Mouse (Mus musculus) macrophage (primary cell): ENCODE results near the gene Pm20d2. TPM values are rescaled to one million over a fixed set of nuclear protein-coding genes. Genes with fewer than 3 reads are reported as not detected.

ENCODE experiments used
- H3K27ac ChIP-seq: fragments of 350-480 bp; formaldehyde crosslinking; 2 replicates; pipeline ENCODE4 v1.9.0; 2021
- H3K36me3 ChIP-seq: fragments of 350-480 bp; formaldehyde crosslinking; 2 replicates; pipeline ENCODE4 v1.9.0; 2021; ENCODE audit errors: inconsistent target
- H3K4me3 ChIP-seq: fragments of 350-480 bp; formaldehyde crosslinking; 2 replicates; pipeline ENCODE4 v1.9.0; 2021; ENCODE audit errors: inconsistent target
- H3K79me2 ChIP-seq: fragments of 350-480 bp; formaldehyde crosslinking; 2 replicates; pipeline ENCODE4 v1.9.0; 2021; ENCODE audit errors: inconsistent target
- WGBS: methylation state at CpG from one replicate; pipeline ENCODE4 v1.1.7; 2026; ENCODE audit warnings: inconsistent platforms; ENCODE audit not compliant: missing documents; 5-methylcytosine and 5-hydroxymethylcytosine counted together
- polyA plus RNA-seq: library from polyadenylated mRNA; stranded (reverse); fragments of 250-400 nt; gene quantifications from 3 replicates; pipeline ENCODE4 v1.2.4, GENCODE M21; 2018; ENCODE audit warnings: inconsistent platforms
- total RNA-seq, 78 experiments: library from RNA; depleted of rRNA; stranded (reverse); fragments of 250-400 nt; gene quantifications; 1 replicate in 9 of 78; 2 replicates in 24 of 78; 3 replicates in 43 of 78; 4 replicates in 2 of 78; pipeline ENCODE4 v1.2.4; 2018; ENCODE audit warnings: inconsistent platforms in 56 of 78

Pm20d2 gene
- not detected for total RNA-seq (2018; cell fraction: chromatin; rRNA removed)
- total RNA-seq (2018; cell fraction: cytosol; rRNA removed), result under 1 TPM in 2 of 26 experiments, not detected in 24; 0.17 to 0.19 TPM
- not detected for total RNA-seq (2018; cell fraction: nucleus; rRNA removed)
- not detected in 3 replicates for polyA plus RNA-seq

DNA sequence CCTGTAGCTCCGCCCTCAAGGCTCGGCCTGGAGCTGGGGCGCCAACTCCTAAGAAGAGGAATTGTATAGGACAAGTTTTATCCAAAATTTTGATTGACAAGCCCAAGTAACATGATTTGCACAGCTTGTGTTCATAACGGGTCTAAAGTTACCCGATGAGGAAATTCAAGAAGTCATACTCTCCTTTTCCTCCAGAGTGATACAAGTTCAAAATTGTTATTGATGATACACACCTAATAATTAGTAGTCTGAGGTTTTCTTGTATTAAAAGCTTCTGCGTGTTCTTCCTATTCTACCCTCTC lies at the start of gene Pm20d2:
TSS of gene Pm20d2 (minus strand) at position 3 of the 302 bp plus-strand sequence.
- H3K79me2 ChIP-seq, result no peaks in the 10 kb centered on the region
- H3K4me3 ChIP-seq, result no peak within 1 kb of the TSS
- no peaks in the 10 kb centered on the region for H3K36me3 ChIP-seq
- 2% methylated on average over 5 of the region's 6 CpGs for WGBS
- no peak within 1 kb of the TSS for H3K27ac ChIP-seq

DNA sequence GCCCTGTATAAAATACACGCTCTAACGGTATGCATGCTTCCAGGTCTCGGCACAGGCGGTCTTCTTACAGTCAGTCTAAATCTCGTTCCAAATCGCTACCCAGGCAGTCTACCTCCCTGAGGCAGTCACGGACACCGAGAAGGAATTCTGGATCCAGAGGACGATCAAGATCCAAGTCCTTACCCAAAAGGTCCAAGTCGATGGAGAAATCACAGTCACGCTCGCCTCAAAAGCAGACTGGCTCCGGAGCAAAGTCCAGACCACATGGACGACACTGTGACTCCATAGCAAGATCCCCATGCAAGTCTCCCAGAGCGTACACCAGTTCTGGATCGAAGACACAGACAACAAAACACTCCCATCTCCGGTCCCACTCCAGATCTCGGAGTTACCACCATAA lies 41.3 kb upstream of the Pm20d2 start:
- Histone ChIP-seq H3K4me3 (no peak overlapping the region), H3K36me3 (no peaks in the 10 kb centered on the region), H3K27ac (no peak overlapping the region), H3K79me2 (no peaks in the 10 kb centered on the region)
- 96% methylated on average over 17 of the region's 18 CpGs for WGBS

DNA sequence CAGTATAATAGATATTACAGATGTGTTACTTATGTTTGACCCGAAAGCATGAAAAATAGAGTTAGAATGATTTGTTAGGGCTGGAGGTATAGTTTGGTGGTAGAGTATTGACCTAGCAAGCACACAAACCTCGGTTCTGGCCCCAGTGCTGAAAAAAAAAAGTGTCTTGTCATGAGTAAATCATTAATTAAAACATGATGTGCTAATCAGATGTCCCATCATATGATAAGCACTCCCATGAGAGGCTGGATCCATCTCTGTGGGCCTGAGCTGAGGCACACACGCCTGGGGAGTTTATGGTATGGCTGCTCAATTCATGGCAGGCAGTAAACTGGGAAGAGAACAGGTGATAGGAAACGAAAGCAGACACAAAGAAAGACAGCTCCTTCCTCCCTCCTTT lies 40.1 kb upstream of the Pm20d2 start:
- Histone ChIP-seq H3K27ac (no peak overlapping the region), H3K4me3 (no peak overlapping the region), H3K79me2 (no peaks in the 10 kb centered on the region), H3K36me3 (no peaks in the 10 kb centered on the region)
- 86% methylated on average over 3 of the region's 4 CpGs for WGBS

DNA sequence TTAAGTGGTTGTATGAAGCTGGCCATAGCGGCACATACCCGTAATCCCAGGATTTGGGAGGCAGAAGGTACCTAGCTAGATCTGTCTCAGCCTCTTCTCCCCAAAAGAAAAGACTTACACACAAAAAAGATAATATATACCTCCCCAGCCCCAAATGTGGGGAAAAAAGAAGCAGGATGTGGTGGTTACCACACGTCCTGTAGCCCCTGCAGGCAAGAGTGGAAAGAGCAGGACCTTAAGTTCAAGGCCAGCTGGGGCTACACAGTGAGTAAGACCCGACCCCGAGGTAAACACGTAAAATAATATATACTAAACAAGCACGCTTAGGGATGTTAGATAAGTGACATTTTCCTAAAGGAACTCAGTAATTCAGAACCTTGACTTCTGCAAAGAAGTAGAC lies 37.6 kb upstream of the Pm20d2 start:
- 76% methylated on average over 7 of the region's 7 CpGs for WGBS
- H3K79me2 ChIP-seq, result no peaks in the 10 kb centered on the region
- H3K36me3 ChIP-seq, result no peaks in the 10 kb centered on the region
- no peak overlapping the region for H3K27ac ChIP-seq
- H3K4me3 ChIP-seq, result no peak overlapping the region

DNA sequence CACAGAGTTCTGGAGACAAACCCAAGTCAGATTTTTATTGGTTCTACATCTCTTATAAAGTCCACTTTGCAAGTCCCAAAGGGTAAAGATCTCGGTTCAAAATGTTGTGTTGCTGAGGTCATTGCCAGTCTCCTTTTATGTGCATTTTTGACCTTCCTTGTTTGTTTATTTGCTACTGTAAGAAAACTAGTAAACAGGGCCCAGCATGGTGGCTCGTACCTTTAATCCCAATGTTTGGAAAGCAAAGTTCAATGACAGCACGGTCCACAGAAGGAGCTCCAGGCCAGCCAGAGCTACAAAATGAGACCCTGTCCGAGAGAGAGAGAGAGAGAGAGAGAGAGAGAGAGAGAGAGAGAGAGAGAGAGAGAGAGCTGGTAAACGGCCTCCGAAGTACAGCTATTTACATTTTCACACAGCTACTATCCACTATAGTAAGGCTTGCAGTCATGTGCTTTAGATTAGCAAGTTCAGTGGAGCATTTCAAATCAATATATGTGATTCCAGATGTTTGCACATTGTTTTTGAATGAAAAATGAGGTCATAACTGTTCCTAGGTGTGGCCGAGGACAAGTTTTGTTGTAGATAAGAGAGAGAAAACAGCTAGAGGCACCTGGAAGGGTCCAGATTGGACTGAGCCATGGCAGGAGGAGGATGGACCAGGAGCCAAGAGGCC lies 34.6 kb upstream of the Pm20d2 start:
- H3K27ac ChIP-seq, result no peak overlapping the region
- no peaks in the 10 kb centered on the region for H3K36me3 ChIP-seq
- H3K79me2 ChIP-seq, result no peaks in the 10 kb centered on the region
- no peak overlapping the region for H3K4me3 ChIP-seq
- WGBS, result 96% methylated on average over 7 of the region's 7 CpGs

DNA sequence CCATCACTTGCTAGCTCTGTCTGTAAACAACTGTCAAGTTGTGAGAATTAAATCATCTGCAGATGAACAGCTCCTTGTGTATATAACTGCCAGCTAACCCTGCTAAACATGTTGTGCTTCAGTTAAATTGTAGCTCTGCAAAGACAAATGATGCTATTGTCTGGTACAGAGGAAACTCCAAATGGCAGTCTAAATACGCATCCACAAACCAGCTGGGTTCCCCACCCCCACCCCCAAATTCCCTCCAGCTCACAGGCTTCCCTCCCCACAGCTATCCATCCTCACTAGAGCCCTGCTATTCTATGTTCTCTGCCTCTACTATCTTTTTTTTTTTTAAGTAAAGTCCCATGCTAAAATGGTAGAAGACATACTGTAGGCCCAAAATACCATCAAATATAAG lies 32.3 kb upstream of the Pm20d2 start:
- no peaks in the 10 kb centered on the region for H3K79me2 ChIP-seq
- H3K4me3 ChIP-seq, result no peak overlapping the region
- H3K27ac ChIP-seq, result no peak overlapping the region
- no peaks in the 10 kb centered on the region for H3K36me3 ChIP-seq
- 80% methylated on average over 1 of the region's 1 CpGs for WGBS

DNA sequence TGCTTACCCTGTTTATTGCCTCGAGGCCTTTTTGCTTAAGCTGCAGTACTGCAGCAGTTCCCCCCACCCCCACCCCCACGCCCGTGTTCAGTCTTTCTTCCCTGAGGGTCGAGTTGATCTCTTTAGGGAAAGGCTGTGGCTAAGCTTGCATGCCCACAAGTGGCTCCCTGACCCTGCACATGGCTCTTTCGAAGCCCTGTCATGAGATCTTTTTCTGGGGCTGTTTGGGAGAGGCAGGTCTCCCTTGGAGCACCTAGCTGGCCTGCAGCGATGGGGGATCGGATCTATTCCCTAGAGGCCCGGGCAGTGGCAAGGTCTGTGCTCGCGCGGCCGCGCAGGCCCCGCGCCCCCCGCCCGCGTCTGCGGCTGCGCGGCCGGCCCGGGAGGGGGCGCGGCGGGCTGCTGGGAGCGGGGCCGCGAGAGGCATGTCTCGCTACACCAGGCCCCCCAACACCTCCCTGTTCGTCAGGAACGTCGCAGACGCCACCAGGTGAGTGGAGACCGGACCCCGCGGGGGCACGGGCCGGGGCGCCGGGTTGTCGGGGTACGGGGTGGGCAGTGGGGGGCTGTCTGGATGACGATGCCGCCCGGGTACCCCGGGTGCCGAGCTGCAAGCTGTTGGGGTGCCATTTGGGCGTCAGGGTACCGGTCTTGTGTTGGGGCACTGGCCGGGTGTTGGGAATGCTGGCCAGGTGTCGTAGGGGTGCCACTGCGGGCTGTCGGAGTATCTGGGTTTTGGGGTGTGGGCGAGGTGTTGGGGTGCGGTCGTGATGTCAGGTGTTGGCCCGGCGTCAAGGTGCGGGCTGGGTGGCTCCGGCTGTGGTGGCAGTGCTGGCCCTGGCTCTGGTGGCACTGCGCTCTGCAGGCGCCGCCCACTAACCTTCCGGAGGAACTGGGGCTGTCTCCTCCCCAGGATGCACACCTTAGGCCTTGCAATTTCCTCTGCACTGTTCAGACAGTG lies 19.6 kb upstream of the Pm20d2 start, which contains the start of gene Srsf12:
TSS of gene Srsf12 (plus strand) at position 111 of the 961 bp plus-strand sequence.
- H3K27ac ChIP-seq, result no peak within 1 kb of the TSS
- no peak within 1 kb of the TSS for H3K4me3 ChIP-seq
- no peaks in the 10 kb centered on the region for H3K79me2 ChIP-seq
- no peaks in the 10 kb centered on the region for H3K36me3 ChIP-seq
- WGBS, result 4% methylated on average over 60 of the region's 65 CpGs

DNA sequence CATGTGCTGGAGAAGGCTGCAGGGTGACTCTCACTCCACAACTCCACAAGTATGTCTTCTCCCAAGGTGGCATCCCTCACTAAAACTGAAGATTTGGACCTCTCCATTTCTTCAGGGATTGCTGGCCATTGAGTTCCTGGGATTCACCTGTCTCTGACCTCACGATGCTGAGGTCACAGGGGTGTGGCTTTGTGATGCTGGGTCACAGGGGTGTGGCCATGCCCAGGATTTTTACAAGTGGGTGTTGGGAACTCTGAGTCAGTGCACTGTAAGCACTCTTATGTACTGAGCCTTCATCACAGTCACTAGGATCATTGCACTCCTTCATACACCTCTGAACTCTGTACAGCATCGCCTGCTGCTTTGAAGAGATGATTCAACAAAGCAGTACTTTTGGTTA lies 18.0 kb upstream of the Pm20d2 start:
- H3K79me2 ChIP-seq, result no peaks in the 10 kb centered on the region
- WGBS, result 85% methylated on average over 2 of the region's 2 CpGs
- H3K36me3 ChIP-seq, result no peaks in the 10 kb centered on the region
- H3K4me3 ChIP-seq, result no peak overlapping the region
- H3K27ac ChIP-seq, result no peak overlapping the region

DNA sequence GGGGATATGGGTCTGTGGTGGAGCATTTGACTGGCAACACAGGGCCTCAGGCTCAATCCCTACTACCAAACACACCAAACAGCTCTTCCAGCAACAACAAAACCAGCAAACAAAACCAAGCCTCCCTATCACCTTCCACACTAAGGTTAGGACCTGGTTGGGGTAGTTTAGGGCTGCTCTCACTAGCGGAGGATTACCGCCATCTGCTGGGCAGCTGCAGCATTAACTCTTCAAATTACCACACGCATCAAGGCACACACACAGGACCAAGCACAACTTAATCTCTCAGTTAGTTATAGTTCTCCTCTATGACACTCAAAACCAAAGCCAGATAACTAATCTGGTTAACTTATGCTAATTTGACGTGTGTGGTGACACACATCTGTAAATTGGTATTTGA lies 15.1 kb upstream of the Pm20d2 start:
- 41% methylated on average over 4 of the region's 4 CpGs for WGBS

DNA sequence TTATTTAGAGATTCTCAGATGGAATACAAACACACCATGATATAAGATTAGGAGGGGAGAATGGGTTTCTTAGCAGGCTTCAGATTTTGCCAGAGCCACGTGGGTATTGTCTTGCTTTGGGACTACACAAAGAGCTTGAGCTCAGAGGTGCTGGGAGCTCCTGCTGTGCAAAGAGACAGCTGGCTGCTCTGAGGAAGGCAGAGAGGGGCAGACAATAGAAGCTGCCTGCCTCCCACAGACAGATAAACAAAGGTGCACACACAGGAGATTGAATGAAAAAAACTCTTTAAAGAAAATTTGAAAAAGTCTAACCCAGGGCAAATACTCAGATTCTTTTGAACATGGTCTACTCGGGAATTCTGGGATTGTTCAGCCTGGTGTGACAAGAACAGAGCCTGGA lies 8.6 kb upstream of the Pm20d2 start:
- Histone ChIP-seq H3K79me2 (no peaks in the 10 kb centered on the region), H3K36me3 (no peaks in the 10 kb centered on the region), H3K27ac (no peak overlapping the region), H3K4me3 (no peak overlapping the region)
- 48% methylated on average over 2 of the region's 2 CpGs for WGBS

More for the DNA sequence above, 15.1 kb upstream of the Pm20d2 start:
- no peaks in the 10 kb centered on the region for H3K36me3 ChIP-seq
- no peaks in the 10 kb centered on the region for H3K79me2 ChIP-seq
- no peak overlapping the region for H3K27ac ChIP-seq
- H3K4me3 ChIP-seq, result no peak overlapping the region

DNA sequence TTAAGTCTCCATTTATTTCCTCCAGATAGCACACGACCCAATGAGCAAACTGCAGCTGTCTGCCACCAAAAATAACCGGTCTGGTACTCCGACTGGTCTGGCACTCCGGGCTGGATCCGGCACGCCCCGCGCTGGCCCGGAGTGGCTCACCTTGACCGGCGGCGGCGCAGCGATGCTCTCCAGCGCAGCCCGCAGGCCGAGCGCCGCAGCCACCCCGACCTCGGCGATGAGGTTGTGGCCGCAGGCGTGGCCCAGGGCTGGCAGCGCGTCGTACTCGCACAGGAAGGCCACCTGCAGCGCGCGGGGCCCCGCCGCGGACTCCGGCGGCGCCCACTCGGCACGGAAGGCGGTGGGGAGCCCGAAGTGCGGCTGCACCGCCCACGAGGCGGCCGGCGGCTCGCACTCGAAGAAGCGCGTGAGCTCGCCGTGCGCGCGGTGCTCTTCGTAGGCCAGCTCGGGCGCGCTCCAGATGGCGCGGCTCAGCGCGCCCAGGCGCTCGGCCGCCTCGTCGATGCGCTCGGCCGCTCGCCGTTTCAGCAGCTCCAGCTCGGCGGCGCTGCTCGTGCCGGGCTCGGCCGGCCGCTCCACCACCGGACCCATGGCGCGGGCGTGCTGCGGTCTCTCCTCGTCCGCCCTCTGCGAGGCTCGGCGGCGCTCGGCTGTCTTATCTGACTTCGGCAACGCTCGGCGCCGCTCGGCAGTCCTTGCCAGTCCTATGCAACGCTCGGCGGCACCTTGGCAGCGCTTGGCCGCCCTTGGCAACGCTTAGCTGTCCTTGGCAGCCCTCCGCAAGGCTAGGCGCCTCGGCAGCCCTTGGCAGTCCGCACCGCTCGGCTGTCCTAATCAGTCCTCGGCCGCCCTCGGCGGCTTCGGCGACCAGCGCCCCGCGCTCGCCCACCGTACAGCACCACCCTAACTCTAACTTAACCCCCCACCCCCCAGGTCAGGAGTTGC lies 479 bp downstream of the Pm20d2 start:
- Histone ChIP-seq H3K4me3 (no peak overlapping the region), H3K36me3 (no peaks in the 10 kb centered on the region), H3K27ac (no peak overlapping the region), H3K79me2 (no peaks in the 10 kb centered on the region)
- WGBS, result 2% methylated on average over 95 of the region's 123 CpGs

DNA sequence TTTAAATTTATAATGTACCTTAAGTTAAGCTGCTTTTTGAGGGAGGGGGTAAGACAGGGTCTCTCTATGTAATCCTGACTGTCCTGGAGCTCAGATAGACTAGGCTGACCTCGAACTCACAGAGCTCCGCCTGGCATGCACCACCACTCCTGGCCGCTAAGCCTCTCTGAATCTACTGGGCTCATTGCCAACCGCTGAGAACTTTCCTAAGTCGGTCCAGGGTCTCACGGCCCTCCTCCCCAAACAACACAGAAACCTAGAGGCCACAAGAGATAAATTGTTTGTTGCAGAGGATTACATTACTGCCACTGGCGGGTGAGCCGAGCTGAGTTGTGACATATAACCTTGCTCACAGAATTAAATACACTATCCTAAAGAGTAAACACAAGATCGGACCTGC lies 1.4 kb downstream of the Pm20d2 start:
- H3K27ac ChIP-seq, result no peak overlapping the region
- H3K36me3 ChIP-seq, result no peaks in the 10 kb centered on the region
- no peaks in the 10 kb centered on the region for H3K79me2 ChIP-seq
- no peak overlapping the region for H3K4me3 ChIP-seq
- 33% methylated on average over 7 of the region's 9 CpGs for WGBS

DNA sequence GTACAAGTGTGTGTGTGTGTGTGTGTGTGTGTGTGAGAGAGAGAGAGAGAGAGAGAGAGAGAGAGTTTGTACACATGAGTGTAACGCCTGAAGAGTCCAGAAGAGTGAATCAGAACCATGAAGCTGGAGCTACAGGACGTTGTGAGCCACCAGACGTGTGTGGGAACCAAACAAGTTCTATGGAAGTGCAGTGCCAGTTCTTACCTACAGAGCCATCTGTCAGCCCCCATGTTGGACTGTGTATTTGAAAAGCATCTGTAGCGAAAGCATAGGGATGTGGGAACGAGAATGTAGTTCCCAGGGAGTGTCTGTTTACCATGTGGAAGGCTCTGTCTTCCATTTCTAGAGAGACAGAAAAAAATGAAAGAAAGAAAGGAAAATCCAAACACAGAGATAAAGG lies 6.1 kb downstream of the Pm20d2 start:
- H3K79me2 ChIP-seq, result no peaks in the 10 kb centered on the region
- H3K27ac ChIP-seq, result no peak overlapping the region
- no peaks in the 10 kb centered on the region for H3K36me3 ChIP-seq
- 91% methylated on average over 5 of the region's 5 CpGs for WGBS
- no peak overlapping the region for H3K4me3 ChIP-seq
